ENCODE assay signal across 12 mouse cellular contexts in the genomic region with DNA sequence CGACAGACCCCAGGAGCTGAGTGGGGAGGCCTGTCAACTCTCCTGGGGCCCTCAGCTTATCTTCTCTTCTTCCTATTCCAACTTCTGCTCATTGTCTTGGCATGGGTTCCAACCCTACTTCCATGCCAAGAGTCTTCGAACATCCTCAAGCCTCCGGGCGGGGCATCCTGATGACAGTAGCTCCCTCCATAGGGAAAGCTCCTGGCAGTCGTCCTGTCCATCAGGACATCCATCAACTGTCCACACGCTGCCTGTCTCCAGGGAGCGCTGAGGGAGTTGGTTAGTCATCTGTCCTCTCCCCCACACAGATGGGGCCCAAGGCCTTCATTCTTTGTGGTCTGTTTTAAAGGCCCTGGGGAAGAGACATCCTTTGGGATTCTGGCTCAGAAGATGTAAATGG. TPM values are rescaled to one million over a fixed set of nuclear protein-coding genes. Genes with fewer than 3 reads are reported as not detected.
DNase-seq lines count a peak whose midpoint lies in the region; ATAC-seq and TF ChIP-seq lines count a peak whose summit lies in the region.
"Had no signal": no experiment of that assay in that cellular context is flagged by ENCODE, and none has a peak within 500 bp of the region (broad histone marks: within the 10 kb centered on the region; RNA-seq: fewer than 3 reads in every experiment).

No protein-coding gene starts in this region.

- H3K9ac ChIP-seq in liver, embryonic 14.5 days (replicated peaks), result no peak overlapping the region
- no peak overlapping the region for H3K9ac ChIP-seq in stomach, postnatal 0 days (ENCODE audit: low read length)
- no peak overlapping the region for H3K9ac ChIP-seq in neural tube, embryonic 15.5 days (replicated peaks)
- H3K9ac ChIP-seq: hindbrain, embryonic 15.5 days had no signal

- H3K9me3 ChIP-seq in liver, embryonic 14.5 days (ENCODE audit: control insufficient read depth, low read length), result no peaks in the 10 kb centered on the region
- no peaks in the 10 kb centered on the region for H3K9me3 ChIP-seq in stomach, postnatal 0 days (ENCODE audit: control insufficient read depth, low read length)
- H3K9me3 ChIP-seq in neural tube, embryonic 15.5 days (replicated peaks), result no peaks in the 10 kb centered on the region
- H3K9me3 ChIP-seq: hindbrain, embryonic 15.5 days had no signal

- DNase-seq in cerebellum, adult 18-20 months, result peak; percentile 66 to 73
- peak; percentile 18 for DNase-seq in right cerebral cortex, adult 18-20 months
- DNase-seq in right cerebral cortex, postnatal 14 days, result no peak
- no peak for DNase-seq in liver, embryonic 14.5 days (ENCODE audit: low read depth in 3 of 3, low spot score in 3 of 3)
- DNase-seq in spleen, adult 18-20 months, result no peak
- no peak for DNase-seq in stomach, postnatal 0 days (ENCODE audit: low spot score)
- DNase-seq: thymus, adult 2 months had no signal

- 67% methylated on average over 7 of the region's 7 CpGs for WGBS in liver, embryonic 14.5 days (ENCODE audit: insufficient replicate concordance)
- WGBS in stomach, postnatal 0 days, result 40% methylated on average over 7 of the region's 7 CpGs
- WGBS in neural tube, embryonic 15.5 days, result 62% methylated on average over 7 of the region's 7 CpGs

- H3K27ac ChIP-seq in liver, embryonic 14.5 days, result peak overlapping the region; percentile 35
- no peak overlapping the region for H3K27ac ChIP-seq in stomach, postnatal 0 days (replicated peaks)
- no peak overlapping the region for H3K27ac ChIP-seq in neural tube, embryonic 15.5 days (replicated peaks)
- H3K27ac ChIP-seq: hindbrain, embryonic 15.5 days had no signal

- ATAC-seq in cerebellum, adult (ENCODE audit: insufficient number of reproducible peaks, low FRiP score, low TSS enrichment), result no peak
- no peak for ATAC-seq in liver, embryonic 14.5 days (ENCODE audit: insufficient read depth)
- ATAC-seq in stomach, postnatal 0 days (ENCODE audit: low FRiP score, low TSS enrichment), result no peak
- no peak for ATAC-seq in neural tube, embryonic 15.5 days (ENCODE audit: low FRiP score)

- H3K4me3 ChIP-seq in liver, embryonic 14.5 days (ENCODE audit: insufficient read depth in 1 of 2, low read depth in 2 of 2, low read length in 2 of 2), result no peak overlapping the region
- no peak overlapping the region for H3K4me3 ChIP-seq in stomach, postnatal 0 days (ENCODE audit: low read depth, low read length)
- H3K4me3 ChIP-seq in neural tube, embryonic 15.5 days (replicated peaks), result no peak overlapping the region
- H3K4me3 ChIP-seq: hindbrain, embryonic 15.5 days had no signal

- H3K27me3 ChIP-seq in liver, embryonic 14.5 days (ENCODE audit: control insufficient read depth, insufficient read depth, low read length), result no peaks in the 10 kb centered on the region
- no peaks in the 10 kb centered on the region for H3K27me3 ChIP-seq in stomach, postnatal 0 days (ENCODE audit: control insufficient read depth, insufficient read depth, low read length)
- no peaks in the 10 kb centered on the region for H3K27me3 ChIP-seq in neural tube, embryonic 15.5 days (replicated peaks)
- H3K27me3 ChIP-seq: hindbrain, embryonic 15.5 days had no signal

- H3K4me2 ChIP-seq in liver, embryonic 14.5 days (ENCODE audit: low read depth), result no peak overlapping the region
- H3K4me2 ChIP-seq in stomach, postnatal 0 days (replicated peaks; ENCODE audit: low read depth), result no peak overlapping the region
- H3K4me2 ChIP-seq in neural tube, embryonic 15.5 days, result no peak overlapping the region
- H3K4me2 ChIP-seq: heart, embryonic 11.5 days; hindbrain, embryonic 15.5 days had no signal

- peaks cover 43 to 54% of the 10 kb centered on the region in 2 experiments for H3K4me1 ChIP-seq in liver, embryonic 14.5 days (replicated peaks; ENCODE audit: control insufficient read depth in 2 of 2, insufficient read depth in 2 of 2, low read length in 1 of 2)
- H3K4me1 ChIP-seq in stomach, postnatal 0 days (replicated peaks; ENCODE audit: control insufficient read depth, insufficient read depth), result peaks cover 23% of the 10 kb centered on the region
- H3K4me1 ChIP-seq in neural tube, embryonic 15.5 days, result peaks cover 53% of the 10 kb centered on the region

- TF ChIP-seq CTCF in liver, embryonic 14.5 days (IDR thresholded peaks at IDR 0.05; ENCODE audit: low read depth), result no peak
- TF ChIP-seq CTCF in stomach, postnatal 0 days (IDR thresholded peaks at IDR 0.05; ENCODE audit: low read depth), result no peak

- TF ChIP-seq EP300 in liver, embryonic 14.5 days (IDR thresholded peaks at IDR 0.05; ENCODE audit: low read depth), result no peak
- no peak for TF ChIP-seq EP300 in stomach, postnatal 0 days (optimal IDR thresholded peaks at IDR 0.05)

- peaks cover 23% of the 10 kb centered on the region for H3K36me3 ChIP-seq in liver, embryonic 14.5 days (replicated peaks; ENCODE audit: control insufficient read depth, insufficient read depth, low read depth)
- H3K36me3 ChIP-seq in stomach, postnatal 0 days (ENCODE audit: control insufficient read depth, insufficient read depth, low read length), result peaks cover 9% of the 10 kb centered on the region
- peaks cover 18% of the 10 kb centered on the region for H3K36me3 ChIP-seq in neural tube, embryonic 15.5 days

RNA-seq across cellular contexts. Expression of gene Gm10277, which starts 6.5 kb away (rescaled TPM):
- polyA plus RNA-seq in liver, embryonic 14.5 days (2012; rRNA removed), result not detected in 2 replicates
- polyA plus RNA-seq in liver, embryonic 14.5 days (2014; fragmentation: Nextera tagmentation; extraction: Ambion mirVana), result 0.11 and 0.18 TPM in 2 replicates
- polyA plus RNA-seq in stomach, postnatal 0 days (2015; fragmentation: Nextera tagmentation; extraction: Ambion mirVana), result 0.40 TPM in 2 replicates
- 1.5 and 1.8 TPM in 2 replicates for polyA plus RNA-seq in neural tube, embryonic 15.5 days (2015; fragmentation: Nextera tagmentation; extraction: Ambion mirVana)
- polyA plus RNA-seq: frontal cortex, adult 2 months; thymus, adult 2 months had no signal

RNA-seq across cellular contexts. Expression of gene Myo18a, which starts 18.0 kb away (rescaled TPM):
- 10.6 and 15.4 TPM in 2 replicates for polyA plus RNA-seq in liver, embryonic 14.5 days (2012; rRNA removed)
- polyA plus RNA-seq in liver, embryonic 14.5 days (2014; fragmentation: Nextera tagmentation; extraction: Ambion mirVana), result 13.5 and 14.3 TPM in 2 replicates
- 34.3 and 38.7 TPM in 2 replicates for polyA plus RNA-seq in stomach, postnatal 0 days (2015; fragmentation: Nextera tagmentation; extraction: Ambion mirVana)
- 39.6 and 40.8 TPM in 2 replicates for polyA plus RNA-seq in neural tube, embryonic 15.5 days (2015; fragmentation: Nextera tagmentation; extraction: Ambion mirVana)

RNA-seq across cellular contexts. Expression of gene Cryba1, which starts 56.0 kb away (rescaled TPM):
- polyA plus RNA-seq in liver, embryonic 14.5 days (2012; rRNA removed), result not detected in 2 replicates
- polyA plus RNA-seq in liver, embryonic 14.5 days (2014; fragmentation: Nextera tagmentation; extraction: Ambion mirVana), result not detected in 2 replicates
- polyA plus RNA-seq in stomach, postnatal 0 days (2015; fragmentation: Nextera tagmentation; extraction: Ambion mirVana), result not detected in 2 replicates
- polyA plus RNA-seq in neural tube, embryonic 15.5 days (2015; fragmentation: Nextera tagmentation; extraction: Ambion mirVana), result 0.61 TPM in 1 of 2 replicates, not detected in the other
- polyA plus RNA-seq: heart, embryonic 11.5 days had no signal

Comparison
In these comparisons a context has a peak if more than half of its experiments do, and no peak if none do; other contexts are left out.
1. DNase-seq: peak in cerebellum, adult 18-20 months (2 of 2) and right cerebral cortex, adult 18-20 months (single experiment); none in right cerebral cortex, postnatal 14 days (single experiment), liver, embryonic 14.5 days (0 of 3), spleen, adult 18-20 months (0 of 2) and stomach, postnatal 0 days (single experiment).